7 mouse cellular contexts compared by ENCODE assay signal in the genomic region with DNA sequence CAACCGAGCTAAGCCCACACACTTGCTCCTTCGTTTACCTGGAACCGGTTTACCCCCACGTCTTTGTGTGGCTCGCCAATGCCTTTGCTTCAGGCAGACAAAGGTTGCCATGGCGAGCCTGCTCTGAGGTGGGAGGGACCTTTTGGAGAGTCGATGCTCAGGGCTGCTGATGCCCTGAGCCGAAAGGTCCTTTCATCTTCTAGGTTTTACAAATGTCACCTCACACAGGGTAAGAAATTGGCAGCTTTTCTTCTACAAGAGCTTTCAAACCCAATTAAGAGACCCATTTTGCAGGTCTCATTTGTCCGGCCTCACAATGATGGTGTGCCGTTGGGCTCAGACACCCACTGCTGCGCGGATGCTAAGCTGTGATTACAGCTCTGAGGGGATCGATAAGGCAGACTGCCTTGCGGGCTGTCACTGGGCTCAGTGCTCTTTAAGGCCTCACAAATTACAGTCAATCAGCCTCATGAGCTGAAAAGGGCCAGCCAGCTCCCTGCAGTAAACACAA. TPM values are rescaled to one million over a fixed set of nuclear protein-coding genes. Genes with fewer than 3 reads are reported as not detected.
DNase-seq lines count a peak whose midpoint lies in the region; ATAC-seq lines count a peak whose summit lies in the region.

No protein-coding gene starts in this region.

- intact Hi-C loops in heart, postnatal 14 days (cut with DNase I), result no loop called here

- ATAC-seq in embryonic facial prominence, embryonic 15.5 days (ENCODE audit: insufficient number of reproducible peaks, low FRiP score, low TSS enrichment, low read depth), result peak; percentile 35; the same call in 1 of the 2 replicates
- no peak for ATAC-seq in limb, embryonic 15.5 days (ENCODE audit: insufficient number of reproducible peaks, low FRiP score, low TSS enrichment, low read depth)
- ATAC-seq in stomach, embryonic 16.5 days (ENCODE audit: insufficient read depth, low FRiP score), result no peak

- no peaks in the 10 kb centered on the region for H3K36me3 ChIP-seq in embryonic facial prominence, embryonic 15.5 days
- H3K36me3 ChIP-seq in limb, embryonic 15.5 days, result no peaks in the 10 kb centered on the region
- H3K36me3 ChIP-seq in stomach, embryonic 16.5 days (ENCODE audit: control insufficient read depth, insufficient read depth, low read length), result no peaks in the 10 kb centered on the region

- no peaks in the 10 kb centered on the region for H3K27me3 ChIP-seq in embryonic facial prominence, embryonic 15.5 days
- no peaks in the 10 kb centered on the region for H3K27me3 ChIP-seq in limb, embryonic 15.5 days
- H3K27me3 ChIP-seq in stomach, embryonic 16.5 days (ENCODE audit: control insufficient read depth, insufficient read depth, low read length), result no peaks in the 10 kb centered on the region

- H3K9me3 ChIP-seq in embryonic facial prominence, embryonic 15.5 days (replicated peaks), result no peaks in the 10 kb centered on the region
- H3K9me3 ChIP-seq in limb, embryonic 15.5 days, result no peaks in the 10 kb centered on the region
- H3K9me3 ChIP-seq in stomach, embryonic 16.5 days (replicated peaks; ENCODE audit: control insufficient read depth, low read length), result no peaks in the 10 kb centered on the region

- H3K4me3 ChIP-seq in embryonic facial prominence, embryonic 15.5 days (replicated peaks), result no peak overlapping the region; the same call in 1 of the 2 replicates
- no peak overlapping the region for H3K4me3 ChIP-seq in limb, embryonic 15.5 days
- H3K4me3 ChIP-seq in stomach, embryonic 16.5 days (replicated peaks; ENCODE audit: low read length), result no peak overlapping the region

- peak; percentile 8 to 16 for DNase-seq in right cerebral cortex, adult 2 months (ENCODE audit: low spot score in 2 of 2)
- DNase-seq in right cerebral cortex, postnatal 14 days, result no peak
- DNase-seq in Muller cell, postnatal 12 days (ENCODE audit: inconsistent ontology term), result no peak
- no peak for DNase-seq in heart, postnatal 14 days

- 15% methylated on average over 14 of the region's 14 CpGs for WGBS in embryonic facial prominence, embryonic 15.5 days
- WGBS in limb, embryonic 15.5 days, result 13% methylated on average over 14 of the region's 14 CpGs
- 16% methylated on average over 14 of the region's 14 CpGs for WGBS in stomach, embryonic 16.5 days

- peak overlapping the region; percentile 45; the same call in 1 of the 2 replicates for H3K27ac ChIP-seq in embryonic facial prominence, embryonic 15.5 days (replicated peaks)
- H3K27ac ChIP-seq in limb, embryonic 15.5 days, result peak overlapping the region; percentile 47
- peak overlapping the region; percentile 65 for H3K27ac ChIP-seq in stomach, embryonic 16.5 days (ENCODE audit: low read length)

- H3K4me1 ChIP-seq in embryonic facial prominence, embryonic 15.5 days, result peaks cover 18% of the 10 kb centered on the region
- H3K4me1 ChIP-seq in limb, embryonic 15.5 days, result peaks cover 39% of the 10 kb centered on the region
- H3K4me1 ChIP-seq in stomach, embryonic 16.5 days (ENCODE audit: control insufficient read depth, insufficient read depth, low read length), result peaks cover 30% of the 10 kb centered on the region; the same call in 1 of the 2 replicates

- H3K9ac ChIP-seq in embryonic facial prominence, embryonic 15.5 days, result no peak overlapping the region
- no peak overlapping the region for H3K9ac ChIP-seq in limb, embryonic 15.5 days
- peak overlapping the region; percentile 47; the same call in 1 of the 2 replicates for H3K9ac ChIP-seq in stomach, embryonic 16.5 days (ENCODE audit: low read length)

- peak overlapping the region; percentile 15; the same call in 1 of the 2 replicates for H3K4me2 ChIP-seq in embryonic facial prominence, embryonic 15.5 days (replicated peaks)
- peak overlapping the region; percentile 25; the same call in 1 of the 2 replicates for H3K4me2 ChIP-seq in limb, embryonic 15.5 days
- no peak overlapping the region for H3K4me2 ChIP-seq in stomach, embryonic 16.5 days (ENCODE audit: low read depth, low read length)

RNA-seq across cellular contexts. Expression of a gene that starts 29.9 kb away (rescaled TPM):
- 20.7 and 24.2 TPM in 2 replicates for polyA plus RNA-seq in embryonic facial prominence, embryonic 15.5 days (2015; fragmentation: Nextera tagmentation; extraction: Ambion mirVana)
- 17.6 and 35.9 TPM in 2 replicates for polyA plus RNA-seq in limb, embryonic 15.5 days (2015; fragmentation: Nextera tagmentation; extraction: Ambion mirVana)
- 48.7 and 49.1 TPM in 2 replicates for polyA plus RNA-seq in stomach, embryonic 16.5 days (2015; fragmentation: Nextera tagmentation; extraction: Ambion mirVana)
- total RNA-seq in heart, postnatal 14 days (2021), result 1 to 10 TPM; 3.1 to 5.8 TPM

RNA-seq across cellular contexts. Expression of a gene that starts 59.3 kb away (rescaled TPM):
- 43.1 and 45.2 TPM in 2 replicates for polyA plus RNA-seq in embryonic facial prominence, embryonic 15.5 days (2015; fragmentation: Nextera tagmentation; extraction: Ambion mirVana)
- polyA plus RNA-seq in limb, embryonic 15.5 days (2015; fragmentation: Nextera tagmentation; extraction: Ambion mirVana), result 41.8 and 43.2 TPM in 2 replicates
- 47.3 and 50.1 TPM in 2 replicates for polyA plus RNA-seq in stomach, embryonic 16.5 days (2015; fragmentation: Nextera tagmentation; extraction: Ambion mirVana)
- 1 to 10 TPM; 1.0 to 2.3 TPM for total RNA-seq in heart, postnatal 14 days (2021)

Comparison
In these comparisons a context has a peak if more than half of its experiments do, and no peak if none do; other contexts are left out.
1. DNase-seq: peak in right cerebral cortex, adult 2 months (2 of 2); none in right cerebral cortex, postnatal 14 days (single experiment), Muller cell, postnatal 12 days (single experiment) and heart, postnatal 14 days (0 of 2).
2. Peak in every context shown above with its lines, with median percentiles within 50 percentile points of each other: H3K27ac ChIP-seq.